In the genomic region with DNA sequence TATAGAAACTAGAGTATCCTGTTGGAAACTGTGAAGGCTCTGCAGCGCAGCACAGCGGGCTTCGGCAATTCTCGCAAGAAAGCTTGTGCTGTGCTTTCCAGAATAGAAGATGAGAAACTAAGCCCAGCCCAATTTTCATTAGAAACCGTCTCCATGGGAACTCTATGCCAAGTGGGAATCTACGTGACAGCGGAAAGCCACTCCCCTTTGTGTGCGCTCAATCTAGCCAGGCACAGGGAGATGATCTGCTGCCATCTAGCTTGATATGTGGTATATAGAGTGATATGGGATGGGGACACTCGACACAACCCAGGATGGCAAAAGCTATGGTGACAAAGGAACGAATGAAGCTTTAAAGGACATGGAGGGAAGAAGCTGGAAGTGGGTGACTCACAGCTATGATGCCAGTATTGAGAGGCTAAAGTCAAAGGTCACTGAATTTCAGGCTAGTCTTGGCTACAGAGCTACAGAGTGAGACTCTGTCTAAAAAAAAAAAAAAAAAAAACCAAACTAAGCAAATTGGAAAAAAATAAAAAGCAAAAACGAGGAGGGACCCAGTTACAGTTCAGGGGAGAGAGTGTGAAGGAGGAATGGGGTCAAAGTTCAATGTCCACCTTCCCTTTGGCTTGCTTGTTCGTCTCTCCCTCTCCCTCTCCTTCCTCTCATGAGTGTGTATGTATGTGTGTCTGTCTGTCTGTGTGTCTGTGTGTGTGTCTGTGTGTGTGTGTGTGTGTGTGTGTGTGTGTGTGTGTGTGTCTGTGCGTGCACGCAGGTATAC, we compare ENCODE assay signal across 12 mouse cellular contexts. TPM values are rescaled to one million over a fixed set of nuclear protein-coding genes. Genes with fewer than 3 reads are reported as not detected.
DNase-seq lines count a peak whose midpoint lies in the region; ATAC-seq and TF ChIP-seq lines count a peak whose summit lies in the region.
"Had no signal": no experiment of that assay in that cellular context is flagged by ENCODE, and none has a peak within 500 bp of the region (broad histone marks: within the 10 kb centered on the region; RNA-seq: fewer than 3 reads in every experiment).

No protein-coding gene starts in this region.

- H3K36me3 ChIP-seq in heart, postnatal 0 days (replicated peaks; ENCODE audit: control insufficient read depth, insufficient read depth, low read length): 0 out of 2 replicates have a peak, but pooled peaks cover 3% of the 10 kb centered on the region
- no peaks in the 10 kb centered on the region for H3K36me3 ChIP-seq in CH12.LX (replicated peaks in 1 of 2; ENCODE audit: control insufficient read depth in 1 of 2, insufficient read depth in 1 of 2, low read length in 1 of 2)
- no peaks in the 10 kb centered on the region for H3K36me3 ChIP-seq in midbrain, embryonic 13.5 days
- no peaks in the 10 kb centered on the region for H3K36me3 ChIP-seq in heart, embryonic 10.5 days

- no peak for TF ChIP-seq POLR2A in CH12.LX (IDR thresholded peaks at IDR 0.05; ENCODE audit: low read depth, low read length)

- H3K79me2 ChIP-seq in CH12.LX (replicated peaks; ENCODE audit: control insufficient read depth, extremely low read depth, insufficient read depth, poor library complexity, severe bottlenecking): no peaks in the 10 kb centered on the region

- 81% methylated on average over 14 of the region's 14 CpGs for WGBS in heart, postnatal 0 days
- 71% methylated on average over 14 of the region's 14 CpGs for WGBS in midbrain, embryonic 13.5 days
- WGBS in heart, embryonic 10.5 days: 86% methylated on average over 14 of the region's 14 CpGs

- no peak overlapping the region for H3K9ac ChIP-seq in heart, postnatal 0 days (replicated peaks; ENCODE audit: low read depth, low read length)
- H3K9ac ChIP-seq in CH12.LX (ENCODE audit: insufficient read depth, low read depth): no peak overlapping the region
- no peak overlapping the region for H3K9ac ChIP-seq in midbrain, embryonic 13.5 days (replicated peaks)

- DNase-seq in heart, postnatal 0 days (ENCODE audit: low spot score): no peak
- no peak for DNase-seq in heart, postnatal 10 days
- DNase-seq in CH12.LX (ENCODE audit: extremely low read depth): no peak
- peak; percentile 19 to 45 for DNase-seq in frontal cortex, postnatal 36 days (ENCODE audit: low spot score in 2 of 2)
- DNase-seq in spleen, postnatal 4 days (ENCODE audit: low spot score in 2 of 2): no peak
- no peak for DNase-seq in heart, embryonic 10.5 days (ENCODE audit: low spot score)
- no peak for DNase-seq in cerebellum, postnatal 4 days (ENCODE audit: low spot score in 2 of 2)
- DNase-seq: cerebellum, postnatal 14 days; gastrocnemius, postnatal 10 days had no signal

- 0 out of 2 replicates have a peak, but pooled peaks have one; percentile 0 for TF ChIP-seq CTCF in heart, postnatal 0 days (IDR thresholded peaks at IDR 0.05; ENCODE audit: low read depth)
- 0 out of 4 replicates have a peak, but pooled peaks of 1 of the 2 experiments have one; percentile 0 for TF ChIP-seq CTCF in CH12.LX (conservative IDR thresholded peaks at IDR 0.05 in 1 of 2, IDR thresholded peaks at IDR 0.05 in 1 of 2; ENCODE audit: low read depth in 2 of 2, low read length in 2 of 2)

- no peaks in the 10 kb centered on the region for H3K9me3 ChIP-seq in heart, postnatal 0 days (replicated peaks; ENCODE audit: control insufficient read depth, low read length)
- no peaks in the 10 kb centered on the region for H3K9me3 ChIP-seq in CH12.LX (replicated peaks; ENCODE audit: low read length)
- no peaks in the 10 kb centered on the region for H3K9me3 ChIP-seq in midbrain, embryonic 13.5 days
- no peaks in the 10 kb centered on the region for H3K9me3 ChIP-seq in heart, embryonic 10.5 days

- H3K27me3 ChIP-seq in heart, postnatal 0 days (ENCODE audit: control insufficient read depth, insufficient read depth, low read length): no peaks in the 10 kb centered on the region
- H3K27me3 ChIP-seq in CH12.LX (replicated peaks): peaks cover 3% of the 10 kb centered on the region
- H3K27me3 ChIP-seq in midbrain, embryonic 13.5 days: no peaks in the 10 kb centered on the region
- H3K27me3 ChIP-seq in heart, embryonic 10.5 days (ENCODE audit: insufficient read depth, poor library complexity, severe bottlenecking): no peaks in the 10 kb centered on the region

- peaks cover 1% of the 10 kb centered on the region for H3K4me1 ChIP-seq in heart, postnatal 0 days (ENCODE audit: control insufficient read depth, insufficient read depth)
- H3K4me1 ChIP-seq in CH12.LX (ENCODE audit: control insufficient read depth in 1 of 2, insufficient read depth in 2 of 2): peaks cover 0 to 5% of the 10 kb centered on the region in 2 experiments; a peak in 2 of 4 replicates
- H3K4me1 ChIP-seq in midbrain, embryonic 13.5 days (replicated peaks): no peaks in the 10 kb centered on the region
- H3K4me1 ChIP-seq in heart, embryonic 10.5 days: peaks cover 28% of the 10 kb centered on the region

- dilution Hi-C loops in CH12.LX (cut with MboI; ENCODE audit: extremely low pct_ligation_motif_present, extremely low pct_unique_long_range_greater_than_20kb, low sequenced_read_pairs): no loop called here

- no peak overlapping the region for H3K4me2 ChIP-seq in heart, postnatal 0 days (ENCODE audit: low read depth, low read length)
- no peak overlapping the region for H3K4me2 ChIP-seq in CH12.LX (ENCODE audit: insufficient read depth, low read depth, poor library complexity, severe bottlenecking)
- H3K4me2 ChIP-seq in midbrain, embryonic 13.5 days (replicated peaks): no peak overlapping the region

- no peak overlapping the region for H3K27ac ChIP-seq in heart, postnatal 0 days (ENCODE audit: low read depth)
- H3K27ac ChIP-seq in CH12.LX (ENCODE audit: insufficient read depth, low read depth): no peak overlapping the region
- no peak overlapping the region for H3K27ac ChIP-seq in midbrain, embryonic 13.5 days
- H3K27ac ChIP-seq in heart, embryonic 10.5 days: no peak overlapping the region
- H3K27ac ChIP-seq: kidney, postnatal 0 days; macrophage had no signal

- H3K4me3 ChIP-seq in heart, postnatal 0 days (ENCODE audit: low read depth, low read length): no peak overlapping the region
- no peak overlapping the region for H3K4me3 ChIP-seq in CH12.LX (replicated peaks in 1 of 3; ENCODE audit: low read depth in 2 of 3, low read length in 2 of 3, poor library complexity in 1 of 3)
- H3K4me3 ChIP-seq in midbrain, embryonic 13.5 days (replicated peaks): no peak overlapping the region
- no peak overlapping the region for H3K4me3 ChIP-seq in heart, embryonic 10.5 days

- no peak for TF ChIP-seq EP300 in heart, postnatal 0 days (IDR thresholded peaks at IDR 0.05; ENCODE audit: low read depth)
- no peak for TF ChIP-seq EP300 in CH12.LX (IDR thresholded peaks at IDR 0.05; ENCODE audit: low read length)

- in situ Hi-C loops in CH12.LX (cut with MboI; ENCODE audit: low pct_ligation_motif_present, low pct_unique_long_range_greater_than_20kb, low sequenced_read_pairs): no loop called here

- ATAC-seq in heart, postnatal 0 days (ENCODE audit: insufficient read depth, low read depth): no peak; the same call in 1 of the 2 replicates
- peak; percentile 83 for ATAC-seq in midbrain, embryonic 13.5 days

- no peak for TF ChIP-seq RAD21 in CH12.LX (IDR thresholded peaks at IDR 0.05; ENCODE audit: low read depth, low read length)

- intact Hi-C loops in heart, postnatal 10 days (cut with DNase I): no loop called here

TF ChIP-seq in CH12.LX, 34 proteins besides CTCF, POLR2A, EP300 and RAD21:
- TF ChIP-seq JUN (IDR thresholded peaks at IDR 0.05; ENCODE audit: insufficient read depth, low read depth, low read length): no peak
- no peak for TF ChIP-seq ZC3H11A (IDR thresholded peaks at IDR 0.05; ENCODE audit: low read depth, low read length)
- TF ChIP-seq SIN3A (IDR thresholded peaks at IDR 0.05; ENCODE audit: low read length): no peak
- TF ChIP-seq ETS1 (conservative IDR thresholded peaks at IDR 0.05; ENCODE audit: low read depth, low read length): no peak
- TF ChIP-seq RCOR1 (conservative IDR thresholded peaks at IDR 0.05; ENCODE audit: low read depth, low read length): no peak
- TF ChIP-seq ZNF384 (IDR thresholded peaks at IDR 0.05; ENCODE audit: low read depth, low read length): 0 out of 2 replicates have a peak, but pooled peaks have one; percentile 18
- no peak for TF ChIP-seq IRF4 (IDR thresholded peaks at IDR 0.05; ENCODE audit: low read depth, low read length)
- no peak for TF ChIP-seq ZMIZ1 (IDR thresholded peaks at IDR 0.05; ENCODE audit: low read depth, low read length)

RNA-seq across cellular contexts. Expression of a gene that starts 47.5 kb away (rescaled TPM):
- total RNA-seq in heart, postnatal 0 days (2014; rRNA removed; ENCODE audit: low replicate concordance): 38.9 and 54.8 TPM in 2 replicates
- polyA plus RNA-seq in heart, postnatal 0 days (2015; fragmentation: Nextera tagmentation; extraction: Ambion mirVana): 34.3 and 34.4 TPM in 2 replicates
- 1 to 10 TPM; 3.0 TPM for total RNA-seq in heart, postnatal 10 days (2021)
- total RNA-seq in CH12.LX (2012; rRNA removed) (not detected in 2 replicates), CH12.LX (2014; rRNA removed) (not detected in 2 replicates)
- not detected in 2 replicates for polyA plus RNA-seq in CH12.LX (2012; ENCODE audit: insufficient read length, low read depth)
- polyA plus RNA-seq in midbrain, embryonic 13.5 days (2015; fragmentation: Nextera tagmentation; extraction: Ambion mirVana): 0.13 and 0.35 TPM in 2 replicates
- polyA plus RNA-seq in heart, embryonic 10.5 days (2016; fragmentation: Nextera tagmentation; extraction: Ambion mirVana): 27.0 and 50.0 TPM in 2 replicates
- polyA plus RNA-seq: macrophage had no signal

Comparison
In these comparisons a context has a peak if more than half of its experiments do, and no peak if none do; other contexts are left out.
1. DNase-seq: peak in frontal cortex, postnatal 36 days (2 of 2); none in heart, postnatal 0 days (single experiment), heart, postnatal 10 days (0 of 2), CH12.LX (single experiment), spleen, postnatal 4 days (0 of 2), heart, embryonic 10.5 days (single experiment) and cerebellum, postnatal 4 days (0 of 2).
2. RNA of a gene that starts 47.5 kb away (polyA plus RNA-seq): 34.3 to 34.4 TPM in heart, postnatal 0 days and 27.0 to 50.0 TPM in heart, embryonic 10.5 days; 0.13 to 0.35 TPM in midbrain, embryonic 13.5 days and not detected in CH12.LX; every median in the first group is over 10 times any median in the second.